Mouse (Mus musculus) intestine, embryonic 16.5 days (tissue): ENCODE data around the gene Slc38a10. TPM values are rescaled to one million over a fixed set of nuclear protein-coding genes. Genes with fewer than 3 reads are reported as not detected.

Experiments
- ATAC-seq: fragments of 200-750 bp; cut with Nextera tagmentation; 2 replicates; pipeline ENCODE4 v1.8.0; 2017; ENCODE audit warnings: moderate TSS enrichment, moderate library complexity
- H3K27ac ChIP-seq: fragments of 300-500 bp; sonication (generic); 2 replicates; pipeline ENCODE4 v1.5.1; 2014; ENCODE audit warnings: mild to moderate bottlenecking, low read length
- H3K27me3 ChIP-seq: fragments of 300-500 bp; sonication (generic); replicated peaks from 2 replicates; pipeline ENCODE4 v1.6.1; 2014; ENCODE audit warnings: low read length, control low read depth, mixed read lengths; ENCODE audit not compliant: control insufficient read depth, insufficient read depth
- H3K36me3 ChIP-seq: fragments of 300-500 bp; sonication (generic); 2 replicates; pipeline ENCODE4 v1.6.1; 2014; ENCODE audit warnings: low read length, control low read depth; ENCODE audit not compliant: control insufficient read depth, insufficient read depth
- H3K4me1 ChIP-seq: fragments of 300-500 bp; sonication (generic); 2 replicates; pipeline ENCODE4 v1.6.1; 2014; ENCODE audit warnings: low read length, control low read depth, mixed read lengths; ENCODE audit not compliant: control insufficient read depth, insufficient read depth
- H3K4me2 ChIP-seq: fragments of 300-500 bp; sonication (generic); 2 replicates; pipeline ENCODE4 v1.6.1; 2014; ENCODE audit warnings: low read depth, low read length, control low read depth
- H3K4me3 ChIP-seq: fragments of 300-500 bp; sonication (generic); 2 replicates; pipeline ENCODE4 v1.5.1; 2014; ENCODE audit warnings: mild to moderate bottlenecking, low read length
- H3K9ac ChIP-seq: fragments of 300-500 bp; sonication (generic); 2 replicates; pipeline ENCODE4 v1.6.1; 2014; ENCODE audit warnings: low read depth, low read length
- H3K9me3 ChIP-seq: fragments of 300-500 bp; sonication (generic); 2 replicates; pipeline ENCODE4 v1.6.1; 2016; ENCODE audit warnings: low read length, control low read depth; ENCODE audit not compliant: control insufficient read depth
- whole genome bisulfite sequencing: fragments of 180-500 bp; shearing (Covaris S2); extraction: QIAGEN DNeasy Blood & Tissue Kit; methylation state at CpG from one replicate; pipeline ENCODE4 v1.1.7; 2014; 5-methylcytosine and 5-hydroxymethylcytosine counted together
- polyA plus RNA-seq: library from polyadenylated mRNA; unstranded; fragments of >200 nt; fragmentation: Nextera tagmentation; extraction: Ambion mirVana; gene quantifications from 2 replicates; pipeline ENCODE4 v1.2.1, GENCODE M21; 2015

The Slc38a10 gene
- polyA plus RNA-seq, 1 experiment from 2014 or later = 84.6 TPM

DNA sequence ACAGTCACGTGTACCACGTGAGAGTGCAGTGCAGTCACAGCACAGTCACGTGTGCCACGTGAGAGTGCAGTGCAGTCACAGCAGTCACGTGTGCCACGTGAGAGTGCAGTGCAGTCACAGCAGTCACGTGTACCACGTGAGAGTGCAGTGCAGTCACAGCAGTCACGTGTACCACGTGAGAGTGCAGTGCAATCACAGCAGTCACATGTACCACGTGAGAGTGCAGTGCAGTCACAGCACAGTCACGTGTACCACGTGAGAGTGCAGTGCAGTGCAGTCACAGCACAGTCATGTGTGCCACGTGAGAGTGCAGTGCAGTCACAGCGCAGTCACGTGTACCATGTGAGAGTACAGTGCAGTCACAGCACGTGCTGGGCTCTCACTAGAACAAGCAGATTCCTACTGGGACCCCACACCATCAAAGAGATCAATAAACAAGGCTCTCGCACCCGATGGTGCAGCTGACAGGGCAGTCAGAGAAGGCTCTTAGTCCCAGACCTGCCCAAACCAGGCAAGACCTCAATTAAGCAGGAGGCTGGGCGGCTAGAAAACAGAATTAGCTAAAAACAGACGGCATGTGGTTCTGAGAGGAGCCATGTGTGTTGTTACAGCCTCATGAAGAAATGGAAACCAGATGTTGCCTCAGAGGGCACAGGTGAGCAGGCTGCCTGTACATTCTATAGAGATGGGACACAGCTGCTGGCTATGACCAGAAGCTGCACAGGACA, 36.5 kb downstream of the Slc38a10 start:
- 92% methylated on average over 21 of the region's 21 CpGs for WGBS
- peaks cover 5% of the 10 kb centered on the region; the same call in 1 of the 2 replicates for H3K4me1 ChIP-seq
- H3K27ac ChIP-seq = no peak overlapping the region
- H3K4me2 ChIP-seq = no peak overlapping the region
- peaks cover 22% of the 10 kb centered on the region for H3K36me3 ChIP-seq
- no peaks in the 10 kb centered on the region for H3K27me3 ChIP-seq
- no peak overlapping the region for H3K9ac ChIP-seq
- H3K9me3 ChIP-seq = no peaks in the 10 kb centered on the region
- no peak for ATAC-seq
- H3K4me3 ChIP-seq = no peak overlapping the region

- Histone ChIP-seq H3K4me2 (no peak overlapping the region), H3K9ac (no peak overlapping the region), H3K36me3 (peaks cover 10% of the 10 kb centered on the region; the same call in 1 of the 2 replicates), H3K9me3 (no peaks in the 10 kb centered on the region), H3K27me3 (no peaks in the 10 kb centered on the region), H3K4me1 (peaks cover 3% of the 10 kb centered on the region; the same call in 1 of the 2 replicates), H3K4me3 (no peak overlapping the region), H3K27ac (no peak overlapping the region)
- WGBS = 89% methylated on average over 4 of the region's 4 CpGs
- ATAC-seq = no peak
These were observed 39.0 kb downstream of the Slc38a10 start for GRCm38 (mm10) chr11:120112136-120112535.

DNA sequence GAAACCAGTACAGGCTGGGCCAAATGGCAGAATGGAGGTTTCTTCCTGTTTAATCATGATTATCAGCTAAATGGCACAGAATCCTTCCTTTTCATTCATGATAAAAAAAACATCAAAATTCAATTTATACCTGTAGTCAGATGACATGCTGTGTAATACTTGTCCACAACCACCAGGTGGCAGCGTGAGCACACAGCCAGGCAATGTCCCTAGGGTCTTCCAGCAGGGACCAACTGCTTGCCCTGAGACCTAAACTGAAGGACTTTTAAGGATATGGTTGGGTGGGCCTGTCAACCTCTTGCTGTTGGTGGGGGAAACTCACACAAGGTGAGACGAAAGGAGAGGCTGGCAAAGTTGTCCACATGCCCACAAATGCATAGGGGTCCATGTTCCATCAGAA, 40.1 kb downstream of the Slc38a10 start:
- H3K9ac ChIP-seq = no peak overlapping the region
- H3K9me3 ChIP-seq = no peaks in the 10 kb centered on the region
- H3K27ac ChIP-seq = no peak overlapping the region
- peaks cover 3% of the 10 kb centered on the region; the same call in 1 of the 2 replicates for H3K4me1 ChIP-seq
- H3K27me3 ChIP-seq = no peaks in the 10 kb centered on the region
- H3K4me2 ChIP-seq = no peak overlapping the region
- no peak overlapping the region for H3K4me3 ChIP-seq
- WGBS = 9% methylated on average over 2 of the region's 2 CpGs
- no peak for ATAC-seq
- peaks cover 10% of the 10 kb centered on the region; the same call in 1 of the 2 replicates for H3K36me3 ChIP-seq

GRCm38 (mm10) chr11:120110554-120110953, 40.6 kb downstream of the Slc38a10 start:
- WGBS = 63% methylated on average over 7 of the region's 7 CpGs
- H3K27me3 ChIP-seq = no peaks in the 10 kb centered on the region
- ATAC-seq = no peak
- no peak overlapping the region for H3K4me3 ChIP-seq
- no peak overlapping the region for H3K4me2 ChIP-seq
- no peak overlapping the region for H3K9ac ChIP-seq
- no peak overlapping the region for H3K27ac ChIP-seq
- peaks cover 3% of the 10 kb centered on the region; the same call in 1 of the 2 replicates for H3K4me1 ChIP-seq
- no peaks in the 10 kb centered on the region for H3K9me3 ChIP-seq
- H3K36me3 ChIP-seq = peaks cover 10% of the 10 kb centered on the region; the same call in 1 of the 2 replicates

DNA sequence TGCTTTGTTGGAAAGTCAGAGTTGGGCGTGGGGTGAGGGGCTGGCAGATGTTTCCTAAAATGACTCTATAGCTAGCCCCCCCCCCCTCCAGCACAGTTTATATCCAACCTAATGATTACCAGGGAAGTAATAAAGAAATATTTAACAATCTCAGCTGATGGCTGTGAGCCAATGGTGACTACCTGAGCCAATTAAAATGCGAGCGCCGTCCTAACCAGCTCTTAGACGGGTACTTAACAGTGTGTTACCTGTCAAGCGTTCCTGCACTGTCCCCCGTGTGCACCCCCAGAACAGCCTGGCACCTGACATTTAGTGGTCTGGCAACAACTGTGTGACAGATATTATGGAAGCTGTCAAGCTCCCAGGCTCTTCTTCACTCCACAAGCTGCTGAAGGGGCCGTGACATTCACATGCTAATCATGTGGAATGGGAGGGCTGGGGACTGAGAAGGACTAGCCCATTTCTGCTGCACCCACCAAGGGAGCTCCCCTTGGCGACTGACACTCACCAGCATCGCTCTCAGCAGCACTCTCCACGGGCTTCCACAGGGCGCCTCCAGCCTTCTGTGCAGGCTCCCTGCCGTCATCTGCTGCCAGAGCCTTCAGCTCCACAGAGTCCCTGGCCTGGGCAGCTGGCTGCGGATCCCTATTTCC, 41.5 kb downstream of the Slc38a10 start:
- Histone ChIP-seq H3K27me3 (no peaks in the 10 kb centered on the region), H3K9ac (no peak overlapping the region), H3K4me3 (no peak overlapping the region), H3K36me3 (peaks cover 12% of the 10 kb centered on the region; the same call in 1 of the 2 replicates), H3K9me3 (no peaks in the 10 kb centered on the region), H3K27ac (no peak overlapping the region), H3K4me1 (peaks cover 3% of the 10 kb centered on the region; the same call in 1 of the 2 replicates), H3K4me2 (no peak overlapping the region)
- ATAC-seq = peak; percentile 9; the same call in 1 of the 2 replicates
- 68% methylated on average over 14 of the region's 14 CpGs for WGBS

DNA sequence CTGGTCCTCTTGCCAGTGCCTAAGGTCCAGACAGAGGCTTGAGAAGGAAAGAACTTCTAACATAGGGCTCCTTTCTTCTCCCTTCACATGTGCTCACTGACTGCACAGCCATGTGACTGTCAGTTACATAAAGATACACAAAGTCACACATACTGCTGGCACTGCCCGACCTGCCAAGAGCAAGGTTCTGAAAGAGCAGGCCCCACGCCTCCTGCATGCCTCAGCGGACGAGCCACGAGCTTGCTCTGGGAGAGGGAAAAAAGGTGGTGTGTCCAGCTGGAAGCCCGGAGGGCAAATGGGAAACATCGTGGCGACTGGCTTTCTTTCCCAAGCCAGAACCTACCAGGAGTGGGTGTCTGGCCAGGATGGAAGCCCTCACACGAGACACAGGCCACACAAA, 43.4 kb downstream of the Slc38a10 start:
- H3K4me2 ChIP-seq = no peak overlapping the region
- peaks cover 10% of the 10 kb centered on the region; the same call in 1 of the 2 replicates for H3K36me3 ChIP-seq
- no peak overlapping the region for H3K4me3 ChIP-seq
- no peaks in the 10 kb centered on the region for H3K27me3 ChIP-seq
- ATAC-seq = no peak
- H3K27ac ChIP-seq = no peak overlapping the region
- WGBS = 90% methylated on average over 9 of the region's 9 CpGs
- no peak overlapping the region for H3K9ac ChIP-seq
- H3K9me3 ChIP-seq = no peaks in the 10 kb centered on the region
- peaks cover 3% of the 10 kb centered on the region; the same call in 1 of the 2 replicates for H3K4me1 ChIP-seq

- Histone ChIP-seq H3K4me1 (peaks cover 3% of the 10 kb centered on the region; the same call in 1 of the 2 replicates), H3K4me2 (no peak overlapping the region), H3K9me3 (no peaks in the 10 kb centered on the region), H3K27me3 (no peaks in the 10 kb centered on the region), H3K4me3 (no peak overlapping the region), H3K27ac (no peak overlapping the region), H3K9ac (no peak overlapping the region), H3K36me3 (peaks cover 6% of the 10 kb centered on the region; the same call in 1 of the 2 replicates)
- WGBS = 62% methylated on average over 2 of the region's 2 CpGs
- no peak for ATAC-seq
These were observed 44.1 kb downstream of the Slc38a10 start for GRCm38 (mm10) chr11:120107026-120107425.

DNA sequence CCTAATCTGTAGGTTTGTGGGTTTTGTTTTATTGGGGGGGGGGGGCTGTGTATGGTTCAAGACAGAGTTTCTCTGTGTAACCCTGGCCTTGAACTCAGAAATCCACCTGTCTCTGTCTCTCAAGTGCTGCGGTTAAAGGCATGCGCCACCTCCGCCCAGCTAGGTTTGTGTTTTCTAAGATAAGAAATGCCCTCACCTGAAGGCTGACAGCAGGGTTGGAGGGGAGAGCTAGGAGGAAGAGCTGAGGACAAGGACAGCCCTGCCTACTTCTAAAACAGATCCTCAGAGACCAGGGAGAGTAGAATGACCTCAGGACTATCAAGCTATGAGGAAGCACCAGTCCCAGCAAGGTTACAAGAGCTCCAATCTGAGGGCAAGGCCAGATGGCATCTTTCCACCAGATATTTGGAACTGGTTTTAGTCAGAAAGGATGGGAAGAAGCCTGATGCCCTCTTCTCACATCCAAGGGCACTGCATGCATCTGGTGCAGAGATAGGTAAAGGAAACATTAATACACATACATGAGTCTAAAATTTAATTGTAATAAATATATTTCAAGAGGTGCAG, 47.6 kb downstream of the Slc38a10 start:
- H3K9me3 ChIP-seq = no peaks in the 10 kb centered on the region
- H3K4me2 ChIP-seq = no peak overlapping the region
- no peak for ATAC-seq
- no peak overlapping the region for H3K4me3 ChIP-seq
- peaks cover 4% of the 10 kb centered on the region; the same call in 1 of the 2 replicates for H3K36me3 ChIP-seq
- H3K4me1 ChIP-seq = peaks cover 13% of the 10 kb centered on the region
- H3K27ac ChIP-seq = no peak overlapping the region
- 50% methylated on average over 3 of the region's 3 CpGs for WGBS
- H3K27me3 ChIP-seq = no peaks in the 10 kb centered on the region
- no peak overlapping the region for H3K9ac ChIP-seq

- Histone ChIP-seq H3K27ac (no peak overlapping the region), H3K27me3 (no peaks in the 10 kb centered on the region), H3K9ac (no peak overlapping the region), H3K36me3 (0 out of 2 replicates have a peak, but pooled peaks cover 4% of the 10 kb centered on the region), H3K9me3 (no peaks in the 10 kb centered on the region), H3K4me1 (peaks cover 21% of the 10 kb centered on the region), H3K4me2 (no peak overlapping the region), H3K4me3 (no peak overlapping the region)
- WGBS = 5% methylated on average over 3 of the region's 3 CpGs
- ATAC-seq = no peak
These were observed 50.1 kb downstream of the Slc38a10 start for GRCm38 (mm10) chr11:120101036-120101435.
